In the genomic region with DNA sequence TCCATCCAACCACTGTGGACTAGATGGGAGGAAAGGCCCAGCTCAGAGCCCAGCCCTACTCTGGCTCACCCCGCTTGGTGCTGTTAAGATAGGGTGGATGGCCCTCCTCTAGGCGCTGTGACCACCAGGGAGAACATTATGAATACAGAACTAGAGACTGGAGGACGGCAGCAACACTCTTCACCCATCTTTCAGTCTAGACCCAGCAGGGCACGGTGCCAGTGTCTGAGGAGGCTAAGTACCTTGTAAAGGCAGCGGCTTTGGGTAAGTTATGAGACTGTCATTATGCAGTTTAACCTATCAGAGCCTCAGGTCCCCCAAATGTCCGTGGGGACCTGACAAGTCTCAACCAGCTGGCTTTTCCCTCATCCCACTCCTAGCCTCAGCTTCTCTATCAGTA, we compare ENCODE assay signal across 7 mouse cellular contexts. TPM values are rescaled to one million over a fixed set of nuclear protein-coding genes. Genes with fewer than 3 reads are reported as not detected.
A peak's percentile ranks its signal among the peaks of the same experiment; 100 is the strongest.
DNase-seq lines count a peak whose midpoint lies in the region; ATAC-seq lines count a peak whose summit lies in the region.

A gene (plus strand): TSS at position 153 of the 400 bp plus-strand sequence.

- no peak for ATAC-seq in forebrain, embryonic 11.5 days (replicated peaks; ENCODE audit: low FRiP score)
- peak; percentile 32 for ATAC-seq in hindbrain, embryonic 16.5 days
- ATAC-seq in midbrain, embryonic 14.5 days (ENCODE audit: low FRiP score, low TSS enrichment) = peak; percentile 25; the same call in 1 of the 2 replicates

- H3K36me3 ChIP-seq in forebrain, embryonic 11.5 days (ENCODE audit: control insufficient read depth, insufficient read depth, low read length) = no peaks in the 10 kb centered on the region
- H3K36me3 ChIP-seq in hindbrain, embryonic 16.5 days (ENCODE audit: control insufficient read depth, insufficient read depth, low read length) = no peaks in the 10 kb centered on the region
- no peaks in the 10 kb centered on the region for H3K36me3 ChIP-seq in midbrain, embryonic 14.5 days (ENCODE audit: control insufficient read depth, insufficient read depth, low read length)

- WGBS in forebrain, embryonic 11.5 days = 51% methylated on average over 6 of the region's 6 CpGs
- 50% methylated on average over 6 of the region's 6 CpGs for WGBS in hindbrain, embryonic 16.5 days
- WGBS in midbrain, embryonic 14.5 days = 53% methylated on average over 6 of the region's 6 CpGs

- peak within 1 kb of the TSS; percentile 37 for H3K4me3 ChIP-seq in forebrain, embryonic 11.5 days (ENCODE audit: low read depth, low read length)
- H3K4me3 ChIP-seq in hindbrain, embryonic 16.5 days (ENCODE audit: low read length) = peak within 1 kb of the TSS; percentile 58
- peak within 1 kb of the TSS; percentile 49 for H3K4me3 ChIP-seq in midbrain, embryonic 14.5 days (replicated peaks; ENCODE audit: low read depth, low read length)

- no peaks in the 10 kb centered on the region for H3K4me1 ChIP-seq in forebrain, embryonic 11.5 days (replicated peaks; ENCODE audit: control insufficient read depth, insufficient read depth, low read length)
- peaks cover 6% of the 10 kb centered on the region; the same call in 1 of the 2 replicates for H3K4me1 ChIP-seq in hindbrain, embryonic 16.5 days (ENCODE audit: control insufficient read depth, insufficient read depth, low read depth, low read length)
- H3K4me1 ChIP-seq in midbrain, embryonic 14.5 days (ENCODE audit: control insufficient read depth, insufficient read depth, low read length) = peaks cover 8% of the 10 kb centered on the region; the same call in 1 of the 2 replicates

- peak within 1 kb of the TSS; percentile 63 for H3K9ac ChIP-seq in forebrain, embryonic 11.5 days (ENCODE audit: low read length)
- peak within 1 kb of the TSS; percentile 60 for H3K9ac ChIP-seq in hindbrain, embryonic 16.5 days (ENCODE audit: low read depth, low read length)
- peak within 1 kb of the TSS; percentile 60 for H3K9ac ChIP-seq in midbrain, embryonic 14.5 days (replicated peaks; ENCODE audit: low read length)

- H3K9me3 ChIP-seq in forebrain, embryonic 11.5 days (ENCODE audit: control insufficient read depth, low read length) = no peaks in the 10 kb centered on the region
- no peaks in the 10 kb centered on the region for H3K9me3 ChIP-seq in hindbrain, embryonic 16.5 days (ENCODE audit: control insufficient read depth, low read length)
- H3K9me3 ChIP-seq in midbrain, embryonic 14.5 days (ENCODE audit: control insufficient read depth, low read length) = no peaks in the 10 kb centered on the region

- peak within 1 kb of the TSS; percentile 67 for H3K4me2 ChIP-seq in forebrain, embryonic 11.5 days (ENCODE audit: low read depth, low read length, severe bottlenecking)
- H3K4me2 ChIP-seq in hindbrain, embryonic 16.5 days (ENCODE audit: low read length) = peak within 1 kb of the TSS; percentile 67
- peak within 1 kb of the TSS; percentile 83 for H3K4me2 ChIP-seq in midbrain, embryonic 14.5 days (ENCODE audit: low read length)

- DNase-seq in urinary bladder, adult 2 months (ENCODE audit: low spot score) = no peak
- no peak for DNase-seq in urinary bladder, adult 18-20 months (ENCODE audit: low spot score in 2 of 2)
- no peak for DNase-seq in forebrain, embryonic 11.5 days (ENCODE audit: low spot score)
- DNase-seq in midbrain, embryonic 14.5 days = peak; percentile 29
- no peak for DNase-seq in right cerebral cortex, postnatal 14 days
- no peak for DNase-seq in c-Kit-positive CD71-positive TER-119-positive erythroid progenitor cells, embryonic 14.5 days (ENCODE audit: low spot score)

- H3K27ac ChIP-seq in forebrain, embryonic 11.5 days (ENCODE audit: low read depth, low read length) = no peak within 1 kb of the TSS
- no peak within 1 kb of the TSS for H3K27ac ChIP-seq in hindbrain, embryonic 16.5 days (ENCODE audit: low read depth, low read length)
- H3K27ac ChIP-seq in midbrain, embryonic 14.5 days (replicated peaks; ENCODE audit: low read depth, low read length) = no peak within 1 kb of the TSS

- peaks cover 3% of the 10 kb centered on the region; the same call in 1 of the 2 replicates for H3K27me3 ChIP-seq in forebrain, embryonic 11.5 days (ENCODE audit: control insufficient read depth, insufficient read depth, low read length)
- H3K27me3 ChIP-seq in hindbrain, embryonic 16.5 days (replicated peaks; ENCODE audit: control insufficient read depth, insufficient read depth, low read length) = no peaks in the 10 kb centered on the region
- H3K27me3 ChIP-seq in midbrain, embryonic 14.5 days (ENCODE audit: control insufficient read depth, insufficient read depth, low read length) = no peaks in the 10 kb centered on the region

RNA-seq across cellular contexts. Expression of the gene that starts here (rescaled TPM):
- 12.6 and 17.6 TPM in 2 replicates for polyA plus RNA-seq in urinary bladder, adult 2 months (2012; rRNA removed)
- 4.4 and 5.2 TPM in 2 replicates for polyA plus RNA-seq in forebrain, embryonic 11.5 days (2014; fragmentation: Nextera tagmentation; extraction: Ambion mirVana)
- 4.1 and 7.5 TPM in 2 replicates for polyA plus RNA-seq in hindbrain, embryonic 16.5 days (2015; fragmentation: Nextera tagmentation; extraction: Ambion mirVana)
- polyA plus RNA-seq in midbrain, embryonic 14.5 days (2014; fragmentation: Nextera tagmentation; extraction: Ambion mirVana) = 1.6 and 4.2 TPM in 2 replicates
